In the genomic region with DNA sequence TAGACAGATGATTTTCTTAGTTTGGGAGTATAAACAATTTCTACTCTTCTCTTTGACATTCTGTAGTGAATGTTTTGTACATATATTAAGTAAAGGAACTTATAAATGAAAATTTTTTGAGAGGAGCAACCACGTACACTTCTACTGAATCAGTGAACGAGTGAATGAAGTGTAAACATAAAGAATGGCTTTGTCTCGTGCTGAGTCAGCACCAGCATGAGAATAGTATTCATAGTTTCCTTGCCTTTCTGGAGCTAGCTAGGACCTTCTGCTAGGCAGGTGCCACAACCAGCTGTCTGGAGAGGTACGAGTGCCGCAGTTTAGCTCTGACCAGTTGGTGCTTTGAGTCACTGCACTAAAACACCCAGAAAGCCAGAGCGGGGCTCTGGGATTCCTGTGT, we compare ENCODE assay signal across 3 mouse cellular contexts.
A peak's percentile ranks its signal among the peaks of the same experiment; 100 is the strongest.
TF ChIP-seq lines count a peak whose summit lies in the region.

No protein-coding gene starts in this region.

TF ChIP-seq in CH12.LX, 34 proteins besides CTCF, POLR2A, EP300 and RAD21:
- TF ChIP-seq MAFK (IDR thresholded peaks at IDR 0.05; ENCODE audit: insufficient replicate concordance, low read length) = peak; percentile 79
- no peak for TF ChIP-seq RCOR1 (conservative IDR thresholded peaks at IDR 0.05; ENCODE audit: low read depth, low read length)

TF ChIP-seq in ES-E14, 5 proteins besides CTCF, POLR2A, EP300 and RAD21:
- TF ChIP-seq ZC3H11A (IDR thresholded peaks at IDR 0.05; ENCODE audit: borderline replicate concordance, low read depth, low read length) (no peak), MAFK (IDR thresholded peaks at IDR 0.05; ENCODE audit: insufficient read depth, low read depth, low read length) (peak; percentile 56; the same call in 1 of the 2 replicates), HCFC1 (IDR thresholded peaks at IDR 0.05; ENCODE audit: borderline replicate concordance, insufficient read depth, low read length) (no peak), ZNF384 (IDR thresholded peaks at IDR 0.05; ENCODE audit: low read depth, low read length) (no peak), CHD2 (IDR thresholded peaks at IDR 0.05; ENCODE audit: low read depth, low read length) (no peak)

TF ChIP-seq in MEL, 35 proteins besides CTCF, POLR2A, EP300 and RAD21:
- TF ChIP-seq MAFK (IDR thresholded peaks at IDR 0.05; ENCODE audit: borderline replicate concordance, low read depth, low read length) (peak; percentile 62; the same call in 1 of the 2 replicates), ZC3H11A (IDR thresholded peaks at IDR 0.05; ENCODE audit: low read depth, low read length) (no peak)
